Mouse (Mus musculus) forebrain, embryonic 11.5 days (tissue): ENCODE results near the gene Ap1g1. TPM values are rescaled to one million over a fixed set of nuclear protein-coding genes. Genes with fewer than 3 reads are reported as not detected.

ENCODE experiments used
- ATAC-seq: fragments of 200-750 bp; cut with Nextera tagmentation; replicated peaks from 2 replicates; pipeline ENCODE4 v1.8.0; 2017; ENCODE audit warnings: moderate TSS enrichment; ENCODE audit not compliant: low FRiP score
- DNase-seq: peaks from one replicate; pipeline ENCODE4 v3.0.0-alpha.2; 2017; ENCODE audit warnings: low spot score
- H3K27ac ChIP-seq: fragments of 300-500 bp; sonication (generic); 2 replicates; pipeline ENCODE4 v1.5.1; 2014; ENCODE audit warnings: low read depth, low read length
- H3K27me3 ChIP-seq: fragments of 300-500 bp; sonication (generic); 2 replicates; pipeline ENCODE4 v1.6.1; 2014; ENCODE audit warnings: mild to moderate bottlenecking, low read length, mixed read lengths; ENCODE audit not compliant: control insufficient read depth, insufficient read depth
- H3K36me3 ChIP-seq: fragments of 300-500 bp; sonication (generic); 2 replicates; pipeline ENCODE4 v1.6.1; 2014; ENCODE audit warnings: mild to moderate bottlenecking, low read length, moderate library complexity, mixed read lengths; ENCODE audit not compliant: control insufficient read depth, insufficient read depth
- H3K4me1 ChIP-seq: fragments of 300-500 bp; sonication (generic); replicated peaks from 2 replicates; pipeline ENCODE4 v1.6.1; 2014; ENCODE audit warnings: low read length, mixed read lengths; ENCODE audit not compliant: control insufficient read depth, insufficient read depth
- H3K4me2 ChIP-seq: fragments of 300-500 bp; sonication (generic); 2 replicates; pipeline ENCODE4 v1.6.1; 2014; ENCODE audit warnings: low read depth, mild to moderate bottlenecking, low read length, moderate library complexity, mixed read lengths; ENCODE audit not compliant: severe bottlenecking
- H3K4me3 ChIP-seq: fragments of 300-500 bp; sonication (generic); 2 replicates; pipeline ENCODE4 v1.5.1; 2014; ENCODE audit warnings: low read depth, low read length
- H3K9ac ChIP-seq: fragments of 300-500 bp; sonication (generic); 2 replicates; pipeline ENCODE4 v1.6.1; 2014; ENCODE audit warnings: low read length
- H3K9me3 ChIP-seq: fragments of 300-500 bp; sonication (generic); 2 replicates; pipeline ENCODE4 v1.6.1; 2016; ENCODE audit warnings: low read length, mixed read lengths; ENCODE audit not compliant: control insufficient read depth
- WGBS: fragments of 180-500 bp; shearing (Covaris S2); extraction: QIAGEN DNeasy Blood & Tissue Kit; methylation state at CpG from one replicate; pipeline ENCODE4 v1.1.7; 2014; 5-methylcytosine and 5-hydroxymethylcytosine counted together
- polyA plus RNA-seq: library from polyadenylated mRNA; unstranded; fragments of >200 nt; fragmentation: Nextera tagmentation; extraction: Ambion mirVana; gene quantifications from 2 replicates; pipeline ENCODE4 v1.2.1, GENCODE M21; 2014

The Ap1g1 gene
- polyA plus RNA-seq, 1 experiment from 2014 or later = 47.0 TPM

GRCm38 (mm10) chr8:109823561-109823960 is 45.2 kb downstream of the Ap1g1 start:
- no peaks in the 10 kb centered on the region for H3K36me3 ChIP-seq
- H3K27ac ChIP-seq = no peak overlapping the region
- no peak overlapping the region for H3K4me2 ChIP-seq
- H3K4me1 ChIP-seq = no peaks in the 10 kb centered on the region
- DNase-seq (no peak), ATAC-seq (no peak)
- 93% methylated on average over 2 of the region's 2 CpGs for WGBS
- no peak overlapping the region for H3K4me3 ChIP-seq
- H3K9ac ChIP-seq = no peak overlapping the region
- no peaks in the 10 kb centered on the region for H3K27me3 ChIP-seq
- H3K9me3 ChIP-seq = no peaks in the 10 kb centered on the region

GRCm38 (mm10) chr8:109839822-109840221 is 61.5 kb downstream of the Ap1g1 start:
- 100% methylated on average over 2 of the region's 2 CpGs for WGBS
- H3K36me3 ChIP-seq = no peaks in the 10 kb centered on the region
- H3K4me1 ChIP-seq = no peaks in the 10 kb centered on the region
- no peak overlapping the region for H3K9ac ChIP-seq
- H3K4me2 ChIP-seq = no peak overlapping the region
- H3K27ac ChIP-seq = no peak overlapping the region
- no peaks in the 10 kb centered on the region for H3K9me3 ChIP-seq
- no peaks in the 10 kb centered on the region for H3K27me3 ChIP-seq
- DNase-seq = no peak
- ATAC-seq = no peak
- H3K4me3 ChIP-seq = no peak overlapping the region

- H3K9ac ChIP-seq = no peak overlapping the region
- no peak overlapping the region for H3K4me2 ChIP-seq
- H3K27me3 ChIP-seq = no peaks in the 10 kb centered on the region
- no peaks in the 10 kb centered on the region for H3K36me3 ChIP-seq
- no peaks in the 10 kb centered on the region for H3K4me1 ChIP-seq
- DNase-seq (no peak), ATAC-seq (no peak)
- H3K4me3 ChIP-seq = no peak overlapping the region
- H3K9me3 ChIP-seq = no peaks in the 10 kb centered on the region
- WGBS = 95% methylated on average over 1 of the region's 1 CpGs
- H3K27ac ChIP-seq = no peak overlapping the region
These were observed 64.1 kb downstream of the Ap1g1 start for GRCm38 (mm10) chr8:109842468-109842867.

- H3K36me3 ChIP-seq = no peaks in the 10 kb centered on the region; the same call in 1 of the 2 replicates
These were observed 69.5 kb downstream of the Ap1g1 start for GRCm38 (mm10) chr8:109847866-109848265.

GRCm38 (mm10) chr8:109848981-109849380 is 70.6 kb downstream of the Ap1g1 start:
- no peak for ATAC-seq
- H3K4me1 ChIP-seq = no peaks in the 10 kb centered on the region
- no peak overlapping the region for H3K27ac ChIP-seq
- DNase-seq = no peak
- no peak overlapping the region for H3K4me2 ChIP-seq
- WGBS = 92% methylated on average over 3 of the region's 3 CpGs
- no peaks in the 10 kb centered on the region for H3K27me3 ChIP-seq
- no peak overlapping the region for H3K4me3 ChIP-seq
- no peaks in the 10 kb centered on the region; the same call in 1 of the 2 replicates for H3K36me3 ChIP-seq
- no peak overlapping the region for H3K9ac ChIP-seq
- H3K9me3 ChIP-seq = no peaks in the 10 kb centered on the region

More at GRCm38 (mm10) chr8:109847866-109848265, 69.5 kb downstream of the Ap1g1 start:
- Histone ChIP-seq H3K9me3 (no peaks in the 10 kb centered on the region), H3K9ac (no peak overlapping the region), H3K27me3 (no peaks in the 10 kb centered on the region), H3K27ac (no peak overlapping the region), H3K4me3 (no peak overlapping the region), H3K4me1 (no peaks in the 10 kb centered on the region), H3K4me2 (no peak overlapping the region)
- ATAC-seq = no peak
- no peak for DNase-seq
- 81% methylated on average over 2 of the region's 2 CpGs for WGBS

GRCm38 (mm10) chr8:109853423-109853822 is 75.1 kb downstream of the Ap1g1 start:
- no peak overlapping the region for H3K4me3 ChIP-seq
- H3K27ac ChIP-seq = no peak overlapping the region
- no peaks in the 10 kb centered on the region for H3K27me3 ChIP-seq
- WGBS = 44% methylated on average over 6 of the region's 6 CpGs
- H3K4me1 ChIP-seq = no peaks in the 10 kb centered on the region
- no peak overlapping the region for H3K4me2 ChIP-seq
- H3K9ac ChIP-seq = no peak overlapping the region
- ATAC-seq (no peak), DNase-seq (peak; percentile 69)
- H3K36me3 ChIP-seq = peaks cover 6% of the 10 kb centered on the region
- no peaks in the 10 kb centered on the region for H3K9me3 ChIP-seq

GRCm38 (mm10) chr8:109854522-109854921 is 76.2 kb downstream of the Ap1g1 start:
- 91% methylated on average over 4 of the region's 4 CpGs for WGBS
- no peak overlapping the region for H3K4me2 ChIP-seq
- H3K4me1 ChIP-seq = no peaks in the 10 kb centered on the region
- H3K9ac ChIP-seq = no peak overlapping the region
- peaks cover 6% of the 10 kb centered on the region for H3K36me3 ChIP-seq
- ATAC-seq (no peak), DNase-seq (no peak)
- H3K4me3 ChIP-seq = no peak overlapping the region
- H3K27ac ChIP-seq = no peak overlapping the region
- H3K27me3 ChIP-seq = no peaks in the 10 kb centered on the region
- H3K9me3 ChIP-seq = no peaks in the 10 kb centered on the region

- Histone ChIP-seq H3K36me3 (peaks cover 10% of the 10 kb centered on the region), H3K4me2 (no peak overlapping the region), H3K9me3 (no peaks in the 10 kb centered on the region), H3K27ac (no peak overlapping the region), H3K9ac (no peak overlapping the region), H3K4me1 (no peaks in the 10 kb centered on the region), H3K4me3 (no peak overlapping the region), H3K27me3 (no peaks in the 10 kb centered on the region)
- 97% methylated on average over 6 of the region's 6 CpGs for WGBS
- DNase-seq (no peak), ATAC-seq (no peak)
These were observed 77.1 kb downstream of the Ap1g1 start for GRCm38 (mm10) chr8:109855451-109855850.

GRCm38 (mm10) chr8:109863398-109863797 is 85.0 kb downstream of the Ap1g1 start:
- Histone ChIP-seq H3K4me1 (peaks cover 4% of the 10 kb centered on the region; the same call in 1 of the 2 replicates), H3K9ac (no peak overlapping the region), H3K27me3 (no peaks in the 10 kb centered on the region), H3K9me3 (no peaks in the 10 kb centered on the region), H3K4me2 (no peak overlapping the region), H3K27ac (no peak overlapping the region), H3K4me3 (no peak overlapping the region), H3K36me3 (peaks cover 12% of the 10 kb centered on the region)
- ATAC-seq = no peak
- 85% methylated on average over 2 of the region's 2 CpGs for WGBS
- no peak for DNase-seq
